Mouse (Mus musculus): ENCODE data around the gene Atxn7l3.
A peak's percentile ranks its signal among the peaks of the same experiment; 100 is the strongest.

Gene Atxn7l3

GRCm38 (mm10) chr11:102296491-102297472 lies at the start of gene Atxn7l3:
Gene Atxn7l3, minus strand, starts transcription at chr11:102296631.
- peak; percentile 99 for DNase-seq

GRCm38 (mm10) chr11:102344458-102344857 lies 48.0 kb upstream of the Atxn7l3 start:
- no peak for DNase-seq

GRCm38 (mm10) chr11:102342742-102343141 lies 46.3 kb upstream of the Atxn7l3 start:
- DNase-seq: no peak

GRCm38 (mm10) chr11:102341101-102341500 lies 44.7 kb upstream of the Atxn7l3 start:
- DNase-seq: no peak

GRCm38 (mm10) chr11:102339624-102340023 lies 43.2 kb upstream of the Atxn7l3 start:
- DNase-seq: no peak

- DNase-seq: peak; percentile 61
Observed at GRCm38 (mm10) chr11:102339195-102339594, 42.8 kb upstream of the Atxn7l3 start.

GRCm38 (mm10) chr11:102338561-102338960 lies 42.1 kb upstream of the Atxn7l3 start:
- DNase-seq: peak; percentile 89

- no peak for DNase-seq
Observed at GRCm38 (mm10) chr11:102337921-102338320, 41.5 kb upstream of the Atxn7l3 start.

- no peak for DNase-seq
Observed at GRCm38 (mm10) chr11:102336191-102336590, 39.8 kb upstream of the Atxn7l3 start.

GRCm38 (mm10) chr11:102334973-102335700 lies 38.7 kb upstream of the Atxn7l3 start:
- DNase-seq: peak; percentile 61

GRCm38 (mm10) chr11:102334010-102334409 lies 37.6 kb upstream of the Atxn7l3 start:
- no peak for DNase-seq

- no peak for DNase-seq
Observed at GRCm38 (mm10) chr11:102333061-102333460, 36.6 kb upstream of the Atxn7l3 start.

- DNase-seq: no peak
Observed at GRCm38 (mm10) chr11:102331806-102332205, 35.4 kb upstream of the Atxn7l3 start.

- DNase-seq: no peak
Observed at GRCm38 (mm10) chr11:102330039-102330438, 33.6 kb upstream of the Atxn7l3 start.

- DNase-seq: no peak
Observed at GRCm38 (mm10) chr11:102329518-102329917, 33.1 kb upstream of the Atxn7l3 start.

GRCm38 (mm10) chr11:102327839-102328238 lies 31.4 kb upstream of the Atxn7l3 start:
- no peak for DNase-seq

- DNase-seq: no peak
Observed at GRCm38 (mm10) chr11:102327250-102327649, 30.8 kb upstream of the Atxn7l3 start.

- DNase-seq: no peak
Observed at GRCm38 (mm10) chr11:102323516-102323915, 27.1 kb upstream of the Atxn7l3 start.

- DNase-seq: no peak
Observed at GRCm38 (mm10) chr11:102321931-102322330, 25.5 kb upstream of the Atxn7l3 start.

- DNase-seq: peak; percentile 83
Observed at GRCm38 (mm10) chr11:102320686-102321005, 24.2 kb upstream of the Atxn7l3 start.

- DNase-seq: peak; percentile 90
Observed at GRCm38 (mm10) chr11:102319941-102320685, 23.7 kb upstream of the Atxn7l3 start.

- peak; percentile 88 for DNase-seq
Observed at GRCm38 (mm10) chr11:102319410-102319792, 23.0 kb upstream of the Atxn7l3 start, which contains the start of gene Ubtf. Gene Ubtf, minus strand, starts transcription at chr11:102319742.
